Mouse (Mus musculus): ENCODE measurements at regions not wholly inside any gene's neighbourhood (a gene's known extent, or its start where the extent isn't known, plus 50 kb on each side); places are given as distances from the start of the nearest gene placed in this dataset.

DNA sequence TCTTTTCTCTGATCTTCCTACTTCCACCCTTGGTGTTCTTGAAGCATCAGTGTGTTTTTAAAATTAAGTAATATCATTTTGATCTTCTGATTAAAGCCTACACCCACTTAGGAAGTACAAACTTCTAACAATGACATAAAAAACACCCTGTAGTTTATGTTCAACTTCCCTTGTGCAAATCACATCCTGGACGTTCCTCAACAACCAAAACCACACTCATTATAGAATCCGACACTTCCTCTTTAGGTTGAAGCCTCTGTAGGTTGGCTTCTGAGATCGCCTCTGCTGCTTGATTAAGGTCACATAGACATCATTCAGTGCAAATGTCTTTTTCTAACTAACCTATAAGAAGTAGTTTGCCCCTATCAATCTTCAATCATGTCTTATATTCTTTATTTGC lies 112.5 kb upstream of the Zfp804b start:
- TF ChIP-seq CTCF (IDR thresholded peaks at IDR 0.05; ENCODE audit: low read depth, low read length) (no peak), POLR2A (IDR thresholded peaks at IDR 0.05; ENCODE audit: insufficient read depth, low read length) (no peak), EP300 (IDR thresholded peaks at IDR 0.05; ENCODE audit: insufficient read depth, low read depth, low read length) (no peak)
